Mouse (Mus musculus): ENCODE measurements around the gene Ctnna2.

- TF ChIP-seq USF1 (IDR thresholded peaks at IDR 0.05; ENCODE audit: low read depth) (no peak), POLR2A (IDR thresholded peaks at IDR 0.05; ENCODE audit: insufficient read length, low read depth) (no peak), MAX (IDR thresholded peaks at IDR 0.05; ENCODE audit: low read depth) (no peak), SRF (IDR thresholded peaks at IDR 0.05; ENCODE audit: control insufficient read depth, insufficient read length, low read depth) (no peak), TCF12 (IDR thresholded peaks at IDR 0.05; ENCODE audit: insufficient read depth, poor library complexity, severe bottlenecking) (no peak), POLR2AphosphoS2 (IDR thresholded peaks at IDR 0.05; ENCODE audit: insufficient read length, low read depth) (no peak)
Observed at GRCm38 (mm10) chr6:77811041-77811440, 168.5 kb downstream of the Ctnna2 start.
